Mouse (Mus musculus) frontal cortex, postnatal 36 days (tissue): ENCODE measurements around the gene Chmp2b.
A peak's percentile ranks its signal among the peaks of the same experiment; 100 is the strongest.

Experiments
- DNase-seq, 2 experiments: peaks; one replicate each; pipeline ENCODE4 v3.0.0; 2022; ENCODE audit warnings: low spot score in 2 of 2

Chmp2b gene

GRCm38 (mm10) chr16:65526695-65527094 lies 35.8 kb downstream of the Chmp2b start:
- DNase-seq = no peak

- DNase-seq = no peak
Observed at GRCm38 (mm10) chr16:65526004-65526403, 36.5 kb downstream of the Chmp2b start.

- DNase-seq = no peak
Observed at GRCm38 (mm10) chr16:65520211-65520610, 42.3 kb downstream of the Chmp2b start, which contains the start of gene Pou1f1. Gene Pou1f1, plus strand, starts transcription at chr16:65520511.

- DNase-seq = no peak
Observed at GRCm38 (mm10) chr16:65514223-65514622, 48.3 kb downstream of the Chmp2b start.

- peak; percentile 22 to 48 for DNase-seq
Observed at GRCm38 (mm10) chr16:65497049-65497448, 65.5 kb downstream of the Chmp2b start.

- DNase-seq = no peak
Observed at GRCm38 (mm10) chr16:65496030-65496429, 66.5 kb downstream of the Chmp2b start.
